Mouse (Mus musculus): ENCODE measurements around the gene Aqp3.
A peak's percentile ranks its signal among the peaks of the same experiment; 100 is the strongest.

Aqp3 gene

GRCm38 (mm10) chr4:41063894-41064673 is 33.9 kb downstream of the Aqp3 start:
- peak; percentile 45 for DNase-seq (ENCODE audit: low spot score)

DNA sequence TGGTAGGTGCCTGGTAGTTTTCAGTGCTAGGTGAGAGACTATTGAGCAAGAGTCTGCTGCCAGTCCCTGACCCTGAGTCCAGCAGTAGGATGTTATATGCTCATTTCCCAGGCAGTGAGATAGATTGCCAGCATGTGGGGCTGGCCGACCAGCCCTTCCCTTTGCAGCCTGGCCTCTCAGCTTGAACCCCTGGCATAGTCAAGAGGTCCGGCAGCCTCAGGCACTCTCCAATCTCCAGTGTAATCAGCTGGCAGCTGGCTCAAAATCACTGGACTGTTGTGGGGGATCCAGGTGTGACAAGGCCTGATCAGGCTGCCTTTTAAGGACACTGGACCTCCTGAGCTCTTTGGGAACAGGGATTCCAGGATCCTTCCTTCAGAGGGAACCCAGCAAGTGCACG is 34.6 kb downstream of the Aqp3 start:
- DNase-seq (ENCODE audit: low spot score), result no peak

- no peak for DNase-seq (ENCODE audit: low spot score)
These were observed 40.6 kb downstream of the Aqp3 start for GRCm38 (mm10) chr4:41057361-41057760.

DNA sequence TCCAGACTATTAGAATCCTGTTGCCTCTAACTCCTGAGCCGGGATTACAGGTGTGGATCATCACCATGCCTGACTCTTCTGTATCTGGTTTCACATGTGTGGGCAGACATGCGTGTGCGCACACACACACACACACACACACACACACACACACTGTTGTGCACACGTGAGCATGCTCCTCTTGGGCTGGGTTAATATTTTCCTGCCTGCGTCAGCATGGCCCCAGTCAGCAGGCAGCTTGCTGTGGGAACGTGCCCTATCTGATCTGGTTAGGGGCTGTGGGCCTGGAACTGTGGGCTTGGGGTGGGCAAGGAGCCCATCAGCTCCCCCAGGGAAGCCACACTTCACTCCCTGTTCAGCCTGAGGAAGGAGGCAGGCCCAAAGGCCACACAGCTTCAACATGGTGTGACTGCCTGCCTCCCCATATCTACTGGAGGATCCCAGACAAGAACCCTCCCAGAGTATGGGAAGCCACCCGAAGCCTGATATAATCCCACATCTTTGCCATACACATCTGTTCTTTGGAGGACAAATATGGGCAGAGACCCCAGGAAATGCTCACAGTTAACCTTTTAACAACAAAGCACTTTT is 41.1 kb downstream of the Aqp3 start:
- DNase-seq (ENCODE audit: low spot score), result no peak

GRCm38 (mm10) chr4:41056253-41056652 is 41.7 kb downstream of the Aqp3 start:
- no peak for DNase-seq (ENCODE audit: low spot score)

- no peak for DNase-seq (ENCODE audit: low spot score)
These were observed 42.9 kb downstream of the Aqp3 start for GRCm38 (mm10) chr4:41055111-41055510.

GRCm38 (mm10) chr4:41051781-41052180 is 46.2 kb downstream of the Aqp3 start:
- DNase-seq (ENCODE audit: low spot score), result no peak

DNA sequence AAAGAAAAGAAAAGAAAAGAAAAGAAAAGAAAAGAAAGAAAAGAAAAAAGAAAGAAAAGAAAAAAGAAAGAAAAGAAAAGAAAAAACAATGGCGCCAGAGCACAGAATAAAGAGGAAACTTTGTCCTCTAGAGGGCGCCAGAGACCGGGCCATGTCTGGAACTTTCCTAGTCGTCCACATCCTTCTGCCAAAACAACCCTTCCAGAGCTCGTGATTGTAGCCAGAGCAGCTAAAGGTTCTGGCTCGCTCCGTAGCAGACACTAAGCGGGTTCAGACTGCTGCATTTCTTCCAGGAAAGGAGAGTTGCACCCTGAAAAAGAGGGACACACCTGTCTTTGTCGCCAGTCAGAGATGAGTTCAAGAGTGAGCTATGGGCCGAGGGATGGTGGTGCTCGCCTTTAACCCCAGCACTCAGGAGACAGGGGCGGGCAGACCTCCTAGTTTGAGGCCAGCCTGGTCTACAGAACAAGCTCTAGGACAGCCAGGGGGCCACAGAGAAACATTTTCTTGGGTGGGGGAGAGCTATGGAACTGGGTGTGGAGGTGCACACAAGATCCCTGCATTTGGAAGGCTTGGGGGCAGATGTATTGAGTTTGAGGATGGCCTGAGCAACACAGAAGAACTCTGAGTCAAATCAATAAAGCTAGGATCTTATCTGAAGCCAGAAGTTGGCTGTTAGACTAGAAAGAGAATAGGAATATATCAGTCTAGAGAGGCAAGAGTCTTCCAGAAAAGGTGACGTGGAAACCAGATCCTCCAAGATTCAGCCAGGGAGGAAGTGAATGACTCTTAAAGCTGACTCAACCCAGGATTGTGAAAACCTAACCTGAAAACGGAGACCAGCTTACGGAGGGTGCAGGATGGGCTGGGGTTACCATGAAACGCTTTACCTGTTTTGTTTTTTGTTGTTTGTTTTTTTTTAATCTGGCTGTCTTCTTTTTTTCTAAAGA is 47.0 kb downstream of the Aqp3 start:
- peak; percentile 75 for DNase-seq (ENCODE audit: low spot score)

GRCm38 (mm10) chr4:41048926-41049325 is 49.1 kb downstream of the Aqp3 start:
- DNase-seq (ENCODE audit: low spot score), result no peak

- no peak for DNase-seq (ENCODE audit: low spot score)
These were observed 50.3 kb downstream of the Aqp3 start, which contains the start of gene Aqp7 for GRCm38 (mm10) chr4:41047524-41048271. Gene Aqp7, minus strand, starts transcription at chr4:41048139.

- DNase-seq (ENCODE audit: low spot score), result no peak
These were observed 51.7 kb downstream of the Aqp3 start for GRCm38 (mm10) chr4:41046254-41046795.

GRCm38 (mm10) chr4:41045288-41045687 is 52.7 kb downstream of the Aqp3 start:
- DNase-seq (ENCODE audit: low spot score), result no peak

DNA sequence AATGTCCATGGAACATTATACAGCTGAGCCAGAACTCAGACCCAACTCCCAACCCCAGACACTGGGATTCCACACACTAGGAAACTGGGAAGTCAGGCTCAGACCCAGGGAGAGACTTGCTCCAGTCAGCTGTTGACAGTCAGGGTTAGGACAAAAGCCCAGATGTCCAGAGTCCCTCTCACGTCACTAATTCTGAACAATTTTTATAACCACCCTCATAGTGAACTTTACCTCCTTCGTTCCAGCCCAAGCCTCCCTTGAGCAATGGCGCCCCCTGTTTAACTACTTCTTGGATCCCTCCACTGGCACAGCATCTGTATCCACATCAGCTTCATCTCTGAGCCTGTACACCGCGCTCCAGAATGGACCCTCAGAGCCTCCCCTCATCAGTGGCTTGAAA is 54.0 kb downstream of the Aqp3 start:
- DNase-seq (ENCODE audit: low spot score), result no peak

GRCm38 (mm10) chr4:41042880-41043279 is 55.1 kb downstream of the Aqp3 start:
- no peak for DNase-seq (ENCODE audit: low spot score)
